Mouse (Mus musculus) layer of hippocampus, adult 8-10 months (tissue): ENCODE measurements at regions not wholly inside any gene's neighbourhood (a gene's known extent, or its start where the extent isn't known, plus 50 kb on each side); places are given as distances from the start of the nearest gene placed in this dataset.

ENCODE experiments used
- DNase-seq, 2 experiments: peaks; one replicate each; pipeline ENCODE4 v3.0.0; 2022; ENCODE audit warnings: low spot score in 2 of 2

- no peak for DNase-seq
These were observed 97.6 kb upstream of the Bdnf start for GRCm38 (mm10) chr2:109576946-109577345.

DNA sequence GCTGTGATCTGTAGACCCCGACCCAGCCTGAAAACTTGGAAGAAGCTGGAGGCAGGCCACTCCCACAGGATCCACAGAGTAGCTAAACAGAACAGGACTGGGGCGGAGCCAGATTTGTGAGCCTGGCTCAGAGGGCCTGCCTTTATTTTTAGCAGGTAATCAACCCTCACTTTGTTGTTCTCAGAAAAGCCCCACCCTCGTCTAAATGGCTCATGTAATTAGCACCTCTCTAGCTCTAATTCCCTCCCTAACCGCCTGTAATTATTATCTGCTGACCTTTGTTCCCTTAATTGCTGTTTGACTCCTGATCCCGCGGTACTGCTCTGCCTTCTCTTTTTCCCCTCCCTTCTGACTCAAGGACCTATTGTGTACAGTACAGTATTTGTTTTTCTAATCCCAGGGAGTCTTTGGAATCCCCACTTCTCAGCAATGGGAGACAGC, 95.6 kb upstream of the Bdnf start:
- no peak for DNase-seq

DNA sequence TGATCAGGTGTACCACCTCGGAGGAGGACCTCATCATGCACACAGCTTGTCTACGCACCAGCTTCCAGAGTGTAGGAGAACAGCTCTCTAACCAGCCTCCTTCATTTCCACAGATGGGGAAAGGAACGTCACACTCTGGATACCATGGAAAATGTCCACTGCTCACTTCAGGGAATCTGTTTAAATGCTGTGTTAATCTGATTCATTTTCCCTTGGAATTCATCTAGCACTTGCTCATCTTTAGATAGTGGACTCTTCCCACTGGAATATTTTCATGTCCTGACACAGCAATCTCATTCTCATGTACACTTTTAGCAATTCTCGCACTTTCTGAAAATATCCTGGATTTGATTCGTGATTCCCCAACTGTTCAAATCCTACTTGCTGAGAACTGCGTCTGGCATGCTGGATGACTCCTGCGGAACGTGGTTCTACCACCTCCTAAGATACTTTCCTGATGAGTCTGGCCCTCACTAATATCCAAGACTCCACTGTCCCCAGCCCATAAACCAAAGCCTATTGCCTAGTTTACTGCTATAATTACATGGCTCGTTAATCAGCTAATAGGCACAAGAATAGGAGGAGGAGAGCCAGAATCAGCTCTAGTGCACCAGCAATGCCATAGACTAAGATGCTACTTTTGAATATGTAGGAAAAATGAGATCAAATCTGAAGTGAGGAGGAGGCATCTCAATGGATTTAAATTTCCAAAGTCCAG, 56.0 kb upstream of the Bdnf start:
- no peak for DNase-seq

GRCm38 (mm10) chr2:109619676-109620075, 54.8 kb upstream of the Bdnf start:
- DNase-seq, result no peak

GRCm38 (mm10) chr2:109621595-109621994, 52.9 kb upstream of the Bdnf start:
- no peak for DNase-seq
